22 mouse cellular contexts compared by ENCODE assay signal in the genomic region with DNA sequence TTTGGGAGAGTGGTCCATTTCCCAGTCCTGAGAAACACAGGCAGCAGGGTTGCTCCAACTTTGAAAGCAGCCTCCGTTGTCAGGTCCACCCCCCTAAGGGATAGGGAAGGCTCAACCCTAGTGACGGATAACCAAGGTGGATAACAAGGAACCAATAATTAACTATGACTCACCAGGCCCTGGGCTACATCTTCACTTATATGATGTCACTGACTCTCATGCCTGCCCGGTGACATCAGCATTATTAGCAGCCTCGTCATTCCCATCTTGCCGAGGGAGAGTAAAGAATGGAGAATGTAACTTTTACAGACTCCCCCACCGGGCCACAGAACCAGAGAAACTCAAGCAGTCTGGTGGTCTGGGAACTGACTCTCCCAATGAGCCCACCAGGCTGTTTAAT.
"Had no signal": no experiment of that assay in that cellular context is flagged by ENCODE, and none has a peak within 500 bp of the region (broad histone marks: within the 10 kb centered on the region; RNA-seq: fewer than 3 reads in every experiment).

No protein-coding gene starts in this region.

- ATAC-seq: liver, embryonic 12.5 days; midbrain, embryonic 13.5 days had no signal

- H3K27ac ChIP-seq: kidney, postnatal 0 days; layer of hippocampus, adult 2 months; limb, embryonic 10.5 days; limb, embryonic 13.5 days; liver, embryonic 12.5 days; liver, embryonic 15.5 days; lung, embryonic 15.5 days; midbrain, embryonic 10.5 days; midbrain, embryonic 13.5 days; stomach, embryonic 15.5 days had no signal

- H3K4me2 ChIP-seq: limb, embryonic 13.5 days; liver, embryonic 12.5 days; liver, embryonic 15.5 days; lung, embryonic 15.5 days; midbrain, embryonic 13.5 days; stomach, embryonic 15.5 days had no signal

- H3K4me3 ChIP-seq: layer of hippocampus, adult 2 months; limb, embryonic 10.5 days; limb, embryonic 13.5 days; liver, embryonic 12.5 days; liver, embryonic 15.5 days; lung, embryonic 15.5 days; megakaryocyte, embryonic 14.5 days; midbrain, embryonic 10.5 days; midbrain, embryonic 13.5 days; stomach, embryonic 15.5 days had no signal

- H3K9me3 ChIP-seq: limb, embryonic 10.5 days; limb, embryonic 13.5 days; liver, embryonic 12.5 days; liver, embryonic 15.5 days; lung, embryonic 15.5 days; midbrain, embryonic 10.5 days; midbrain, embryonic 13.5 days; stomach, embryonic 15.5 days had no signal

- H3K9ac ChIP-seq: limb, embryonic 13.5 days; liver, embryonic 12.5 days; liver, embryonic 15.5 days; lung, embryonic 15.5 days; midbrain, embryonic 13.5 days; stomach, embryonic 15.5 days had no signal

- DNase-seq: kidney, adult 2 months; kidney, postnatal 25 days; layer of hippocampus, adult 9-11 months; liver; lung, adult 18-20 months; lung, postnatal 10 days; lung, postnatal 36 days; retina, postnatal 1 day; right cerebral cortex, postnatal 25 days; spleen, adult 18-20 months; thymus, postnatal 4 days had no signal

- H3K36me3 ChIP-seq: limb, embryonic 10.5 days; limb, embryonic 13.5 days; liver, embryonic 12.5 days; liver, embryonic 15.5 days; lung, embryonic 15.5 days; midbrain, embryonic 10.5 days; midbrain, embryonic 13.5 days; stomach, embryonic 15.5 days had no signal
